ENCODE assay signal across 12 mouse cellular contexts in genomic region chr5:114573920-114574628, GRCm38 (mm10). TPM values are rescaled to one million over a fixed set of nuclear protein-coding genes. Genes with fewer than 3 reads are reported as not detected.
A peak's percentile ranks its signal among the peaks of the same experiment; 100 is the strongest.
DNase-seq lines count a peak whose midpoint lies in the region; ATAC-seq and TF ChIP-seq lines count a peak whose summit lies in the region.
"Had no signal": no experiment of that assay in that cellular context is flagged by ENCODE, and none has a peak within 500 bp of the region (broad histone marks: within the 10 kb centered on the region; RNA-seq: fewer than 3 reads in every experiment).

No protein-coding gene starts in this region.

- no peak for ATAC-seq in intestine, embryonic 15.5 days
- ATAC-seq in intestine, postnatal 0 days, result no peak
- ATAC-seq in lung, embryonic 16.5 days (ENCODE audit: low read depth), result peak; percentile 39

- H3K27me3 ChIP-seq in intestine, embryonic 15.5 days (replicated peaks), result no peaks in the 10 kb centered on the region; the same call in 1 of the 2 replicates
- H3K27me3 ChIP-seq in intestine, postnatal 0 days (replicated peaks; ENCODE audit: control insufficient read depth, insufficient read depth, low read length), result no peaks in the 10 kb centered on the region
- H3K27me3 ChIP-seq in lung, embryonic 16.5 days (ENCODE audit: control insufficient read depth, insufficient read depth, low read depth, low read length), result peaks cover 15% of the 10 kb centered on the region

- H3K4me1 ChIP-seq in intestine, embryonic 15.5 days (replicated peaks), result peaks cover 61% of the 10 kb centered on the region
- peaks cover 24% of the 10 kb centered on the region; the same call in 1 of the 2 replicates for H3K4me1 ChIP-seq in intestine, postnatal 0 days (replicated peaks; ENCODE audit: control insufficient read depth, insufficient read depth, low read length)
- peaks cover 47% of the 10 kb centered on the region for H3K4me1 ChIP-seq in lung, embryonic 16.5 days (replicated peaks; ENCODE audit: control insufficient read depth, insufficient read depth, low read length)

- H3K36me3 ChIP-seq in intestine, embryonic 15.5 days, result no peaks in the 10 kb centered on the region
- no peaks in the 10 kb centered on the region for H3K36me3 ChIP-seq in intestine, postnatal 0 days (ENCODE audit: control insufficient read depth, insufficient read depth)
- H3K36me3 ChIP-seq in lung, embryonic 16.5 days (ENCODE audit: control insufficient read depth, insufficient read depth, low read length), result no peaks in the 10 kb centered on the region
- H3K36me3 ChIP-seq: embryonic facial prominence, embryonic 13.5 days; limb, embryonic 10.5 days had no signal

- 0 out of 2 replicates have a peak overlapping the region, but pooled peaks have one; percentile 11 for H3K4me2 ChIP-seq in intestine, embryonic 15.5 days (replicated peaks)
- no peak overlapping the region for H3K4me2 ChIP-seq in intestine, postnatal 0 days (replicated peaks; ENCODE audit: low read depth)
- no peak overlapping the region for H3K4me2 ChIP-seq in lung, embryonic 16.5 days (ENCODE audit: low read depth, low read length)
- H3K4me2 ChIP-seq: embryonic facial prominence, embryonic 13.5 days had no signal

- peak overlapping the region; percentile 41 for H3K27ac ChIP-seq in intestine, embryonic 15.5 days
- no peak overlapping the region for H3K27ac ChIP-seq in intestine, postnatal 0 days (ENCODE audit: low read depth, low read length)
- H3K27ac ChIP-seq in lung, embryonic 16.5 days (ENCODE audit: low read length), result no peak overlapping the region
- H3K27ac ChIP-seq: embryonic facial prominence, embryonic 13.5 days; limb, embryonic 10.5 days had no signal

- DNase-seq in thymus, postnatal 4 days, result peak; percentile 12
- DNase-seq in thymus, postnatal 0 days (ENCODE audit: low spot score), result no peak
- peak; percentile 52 for DNase-seq in testis, postnatal 14 days (ENCODE audit: low spot score)
- no peak for DNase-seq in layer of hippocampus, postnatal 25 days (ENCODE audit: extremely low spot score in 1 of 2, low spot score in 1 of 2)
- DNase-seq in c-Kit-positive CD71-positive TER-119-positive erythroid progenitor cells, embryonic 14.5 days (ENCODE audit: low spot score), result no peak
- DNase-seq: thymus, postnatal 36 days had no signal

- no peak for TF ChIP-seq CTCF in intestine, postnatal 0 days (IDR thresholded peaks at IDR 0.05; ENCODE audit: low read depth)

- H3K9me3 ChIP-seq in intestine, embryonic 15.5 days, result no peaks in the 10 kb centered on the region
- H3K9me3 ChIP-seq in intestine, postnatal 0 days (ENCODE audit: control insufficient read depth), result no peaks in the 10 kb centered on the region
- no peaks in the 10 kb centered on the region for H3K9me3 ChIP-seq in lung, embryonic 16.5 days (ENCODE audit: control insufficient read depth, low read length)
- H3K9me3 ChIP-seq: embryonic facial prominence, embryonic 13.5 days; limb, embryonic 10.5 days had no signal

- H3K4me3 ChIP-seq in intestine, embryonic 15.5 days (replicated peaks), result no peak overlapping the region
- H3K4me3 ChIP-seq in intestine, postnatal 0 days (ENCODE audit: low read depth, low read length), result no peak overlapping the region
- no peak overlapping the region for H3K4me3 ChIP-seq in lung, embryonic 16.5 days (ENCODE audit: low read length)
- H3K4me3 ChIP-seq: embryonic facial prominence, embryonic 13.5 days; limb, embryonic 10.5 days had no signal

- WGBS in intestine, embryonic 15.5 days, result 43% methylated on average over 12 of the region's 12 CpGs
- 39% methylated on average over 12 of the region's 12 CpGs for WGBS in intestine, postnatal 0 days
- WGBS in lung, embryonic 16.5 days, result 31% methylated on average over 12 of the region's 12 CpGs

- H3K9ac ChIP-seq in intestine, embryonic 15.5 days, result no peak overlapping the region
- no peak overlapping the region for H3K9ac ChIP-seq in intestine, postnatal 0 days (ENCODE audit: low read depth, low read length)
- H3K9ac ChIP-seq in lung, embryonic 16.5 days (ENCODE audit: low read length), result no peak overlapping the region
- H3K9ac ChIP-seq: embryonic facial prominence, embryonic 13.5 days had no signal

RNA-seq across cellular contexts. Expression of gene Fam222a, which starts 6.3 kb away (rescaled TPM):
- 5.1 and 6.2 TPM in 2 replicates for polyA plus RNA-seq in intestine, embryonic 15.5 days (2015; fragmentation: Nextera tagmentation; extraction: Ambion mirVana)
- polyA plus RNA-seq in intestine, postnatal 0 days (2015; fragmentation: Nextera tagmentation; extraction: Ambion mirVana), result 2.3 and 3.2 TPM in 2 replicates
- 1.6 and 2.3 TPM in 2 replicates for polyA plus RNA-seq in thymus, postnatal 0 days (2015; fragmentation: Nextera tagmentation; extraction: Ambion mirVana)
- polyA plus RNA-seq in lung, embryonic 16.5 days (2015; fragmentation: Nextera tagmentation; extraction: Ambion mirVana), result 2.2 and 2.3 TPM in 2 replicates
- 1 to 10 TPM; 5.1 to 6.6 TPM for total RNA-seq in layer of hippocampus, postnatal 25 days (2021)
- total RNA-seq: monocyte, adult 5-6 weeks had no signal

Comparison
In these comparisons a context has a peak if more than half of its experiments do, and no peak if none do; other contexts are left out.
1. DNase-seq: peak in thymus, postnatal 4 days (single experiment) and testis, postnatal 14 days (single experiment); none in thymus, postnatal 0 days (single experiment), layer of hippocampus, postnatal 25 days (0 of 2) and c-Kit-positive CD71-positive TER-119-positive erythroid progenitor cells, embryonic 14.5 days (single experiment).